Mouse (Mus musculus) spleen, adult 2 months (tissue): ENCODE results near the gene Plxdc1.

Source experiments
- CTCF ChIP-seq: fragments of 200-500 bp; IDR thresholded peaks from 2 replicates; pipeline ENCODE4 v1.5.1; 2011; ENCODE audit warnings: mild to moderate bottlenecking, inconsistent platforms; ENCODE audit not compliant: insufficient read depth, insufficient read length, insufficient replicate concordance; ENCODE audit errors: extremely low read depth
- POLR2A ChIP-seq: fragments of 200-500 bp; IDR thresholded peaks from 2 replicates; pipeline ENCODE4 v1.6.1; 2011; ENCODE audit warnings: low read depth, low read length, inconsistent platforms

DNA sequence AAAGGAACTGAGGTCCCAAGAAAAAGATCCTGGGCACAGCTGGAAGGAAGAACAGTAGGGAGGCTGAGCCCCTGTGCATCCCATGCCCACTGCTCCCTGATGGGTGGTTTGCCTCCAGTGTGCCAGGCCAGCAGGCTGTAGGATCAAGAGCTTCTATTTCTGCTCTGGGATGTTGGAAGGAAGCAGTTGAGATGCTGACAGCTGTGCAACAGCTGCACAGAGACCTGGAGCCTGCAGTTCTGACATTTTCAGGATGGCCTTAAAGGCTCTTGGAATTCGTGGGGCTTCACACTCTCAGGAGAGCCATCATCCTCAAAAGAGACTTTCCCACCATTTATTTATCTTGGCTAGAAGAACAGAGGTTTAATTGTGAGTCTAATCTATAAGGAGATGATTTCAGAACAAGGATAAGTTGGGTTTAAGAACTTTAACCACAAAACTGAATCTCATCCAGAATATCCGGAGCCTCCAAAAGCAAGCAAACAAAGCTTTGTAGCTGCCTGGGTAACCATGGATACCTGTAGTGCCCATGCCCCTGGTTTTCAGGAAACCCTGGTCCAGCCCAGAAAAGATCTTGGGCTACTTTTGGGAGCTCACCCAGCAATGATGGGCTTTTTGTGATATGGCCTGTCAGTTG is 48.7 kb downstream of the Plxdc1 start:
- TF ChIP-seq POLR2A (no peak), CTCF (no peak)
